Mouse (Mus musculus): ENCODE results near the gene Vav1. TPM values are rescaled to one million over a fixed set of nuclear protein-coding genes. Genes with fewer than 3 reads are reported as not detected.
"Not testable (repeated sequence)": the region's sequence is repeated elsewhere in the genome, so short reads cannot be mapped to it uniquely, and the experiment has no call there.

Gene Vav1
- polyA plus RNA-seq, 1 experiment from 2014 or later, result 2.0 TPM

DNA sequence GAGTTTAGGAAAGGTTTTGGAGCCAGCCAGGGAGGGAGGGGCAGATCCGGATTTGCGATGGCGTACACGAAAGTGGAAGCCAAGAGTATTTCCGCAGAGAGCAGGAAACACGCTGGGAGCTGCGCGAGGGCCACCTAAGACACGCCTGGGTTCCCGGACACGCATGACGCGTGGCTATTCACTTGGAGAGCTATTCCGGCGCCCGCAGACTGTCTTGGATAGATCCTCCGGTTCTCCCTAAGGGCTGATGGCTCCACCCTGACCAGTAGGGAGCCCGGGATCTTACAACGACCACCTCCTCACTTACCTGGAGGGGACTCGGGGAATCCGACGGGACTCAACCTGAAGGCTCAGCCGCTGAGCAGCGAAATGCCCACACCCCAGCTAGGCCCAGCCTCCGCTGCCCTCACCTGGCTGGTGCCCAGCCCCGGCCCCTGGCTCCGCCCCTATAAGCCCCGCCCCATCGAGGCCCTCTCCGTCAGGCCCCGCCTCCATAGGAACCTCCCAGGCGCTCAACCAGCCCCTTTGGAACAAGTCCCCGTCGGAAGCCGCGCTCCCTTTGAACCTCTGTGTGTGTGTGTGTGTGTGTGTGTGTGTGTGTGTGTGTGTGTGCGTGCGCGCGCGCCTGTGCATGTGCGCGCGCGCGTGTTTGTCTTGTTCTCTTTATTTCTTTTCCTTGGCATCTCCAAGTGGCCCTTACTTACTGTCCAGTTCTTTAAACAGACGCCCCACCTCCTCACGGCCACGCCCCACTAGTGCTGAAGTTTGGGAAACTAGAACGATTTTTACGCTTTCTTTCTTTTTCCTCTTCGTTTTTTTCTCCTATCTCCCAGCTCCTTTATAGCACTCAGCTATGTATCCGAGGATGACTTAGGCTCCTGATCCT, 3.5 kb upstream of the Vav1 start:
- Histone ChIP-seq H3K36me3 (no peaks in the 10 kb centered on the region), H3K4me2 (replicated peaks) (peak overlapping the region; percentile 66), H3K9ac (no peak overlapping the region), H3K27me3 (replicated peaks) (peaks cover 36% of the 10 kb centered on the region), H3K27ac (no peak overlapping the region), H3K4me3 (peak overlapping the region; percentile 36), H3K9me3 (no peaks in the 10 kb centered on the region), H3K4me1 (peaks cover 17% of the 10 kb centered on the region)
- WGBS, result under 1% methylated on average over 53 of the region's 53 CpGs
- peak; percentile 64 for ATAC-seq (ENCODE audit: low FRiP score, low read depth)

DNA sequence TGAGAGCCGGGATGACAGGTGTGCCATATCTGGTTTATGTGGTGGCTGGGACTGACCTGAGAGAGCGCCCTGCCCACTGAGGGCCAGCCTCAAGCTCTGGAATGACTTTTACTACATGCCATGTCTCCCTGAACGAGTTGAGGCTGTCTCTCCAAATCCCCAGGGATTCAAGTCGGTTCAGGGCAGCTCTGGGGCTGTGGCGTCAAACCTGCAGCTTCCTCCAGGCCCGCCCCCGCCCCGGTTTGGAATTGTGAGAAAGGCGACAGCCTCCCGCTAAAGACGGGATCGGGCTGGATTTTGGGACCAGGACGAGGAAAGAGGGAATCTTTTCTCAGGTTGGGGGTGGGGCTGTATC, 2.9 kb upstream of the Vav1 start:
- no peaks in the 10 kb centered on the region for H3K9me3 ChIP-seq
- H3K4me1 ChIP-seq, result peaks cover 17% of the 10 kb centered on the region
- H3K36me3 ChIP-seq, result no peaks in the 10 kb centered on the region
- no peak overlapping the region for H3K27ac ChIP-seq
- ATAC-seq (ENCODE audit: low FRiP score, low read depth), result peak; percentile 33; the same call in 1 of the 2 replicates
- peak overlapping the region; percentile 66 for H3K4me2 ChIP-seq (replicated peaks)
- peaks cover 37% of the 10 kb centered on the region for H3K27me3 ChIP-seq (replicated peaks)
- peak overlapping the region; percentile 36 for H3K4me3 ChIP-seq
- no peak overlapping the region for H3K9ac ChIP-seq
- 3% methylated on average over 13 of the region's 13 CpGs for WGBS

DNA sequence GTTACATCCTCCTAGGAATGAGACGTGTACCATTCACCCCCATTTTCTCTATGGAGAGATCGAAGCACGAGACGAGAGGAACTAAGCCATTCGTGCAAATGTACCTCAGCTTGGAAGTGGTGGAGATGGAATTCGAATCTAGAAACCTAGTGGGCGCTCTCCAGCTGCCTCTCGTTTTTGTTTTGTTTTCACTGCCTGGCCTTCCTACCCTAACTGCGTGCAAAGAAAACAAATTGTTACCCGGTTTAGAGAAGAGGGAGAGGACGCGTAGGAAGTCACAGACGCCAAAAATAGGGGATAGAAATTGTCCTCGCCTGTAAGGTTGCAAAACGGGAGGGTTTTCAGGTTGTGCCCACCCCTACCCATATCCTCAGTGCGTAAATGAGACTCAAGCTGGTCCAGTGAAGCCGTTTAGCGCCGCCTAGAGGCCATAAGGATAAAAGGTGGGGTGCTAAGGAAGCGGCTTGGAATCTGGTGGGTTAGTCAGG, 2.2 kb upstream of the Vav1 start:
- Histone ChIP-seq H3K9ac (peak overlapping the region; percentile 51; the same call in 1 of the 2 replicates), H3K4me3 (peak overlapping the region; percentile 36), H3K4me1 (peaks cover 17% of the 10 kb centered on the region), H3K27me3 (replicated peaks) (peaks cover 37% of the 10 kb centered on the region), H3K27ac (no peak overlapping the region), H3K4me2 (replicated peaks) (peak overlapping the region; percentile 66), H3K9me3 (no peaks in the 10 kb centered on the region), H3K36me3 (no peaks in the 10 kb centered on the region)
- peak; percentile 70 for ATAC-seq (ENCODE audit: low FRiP score, low read depth)
- 1% methylated on average over 20 of the region's 20 CpGs for WGBS

DNA sequence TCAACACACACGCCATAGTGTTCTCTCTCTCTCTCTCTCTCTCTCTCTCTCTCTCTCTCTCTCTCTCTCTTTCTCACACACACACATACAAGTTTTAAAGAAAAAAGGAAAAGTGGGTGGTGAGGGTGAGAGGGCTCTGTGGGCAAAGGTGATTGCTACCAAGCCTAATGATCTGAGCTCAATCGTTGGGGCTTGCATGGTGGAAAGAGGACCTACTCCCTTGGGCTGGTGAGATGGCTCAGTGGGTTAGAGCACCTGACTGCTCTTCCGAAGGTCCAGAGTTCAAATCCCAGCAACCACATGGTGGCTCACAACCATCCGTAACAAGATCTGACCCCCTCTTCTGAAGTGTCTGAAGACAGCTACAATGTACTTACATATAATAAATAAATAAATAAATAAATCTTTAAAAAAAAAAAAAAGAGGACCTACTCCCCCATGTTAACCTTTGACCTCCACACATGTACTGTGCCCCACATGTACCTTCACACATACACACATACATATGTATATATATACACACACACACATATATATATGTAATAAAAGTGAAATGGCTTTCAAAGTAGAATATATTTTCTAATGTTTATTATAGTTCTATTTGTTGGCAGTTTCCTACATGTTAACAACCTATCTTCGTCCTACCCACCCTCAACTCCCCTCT, 1.2 kb upstream of the Vav1 start:
- not testable (repeated sequence) for H3K36me3 ChIP-seq; H3K4me3 ChIP-seq; H3K4me2 ChIP-seq (replicated peaks); H3K9ac ChIP-seq; H3K9me3 ChIP-seq; H3K27ac ChIP-seq; ATAC-seq (ENCODE audit: low FRiP score, low read depth)
- Histone ChIP-seq H3K27me3 (replicated peaks) (peaks cover 37% of the 10 kb centered on the region), H3K4me1 (peaks cover 17% of the 10 kb centered on the region)
- 90% methylated on average over 5 of the region's 5 CpGs for WGBS

DNA sequence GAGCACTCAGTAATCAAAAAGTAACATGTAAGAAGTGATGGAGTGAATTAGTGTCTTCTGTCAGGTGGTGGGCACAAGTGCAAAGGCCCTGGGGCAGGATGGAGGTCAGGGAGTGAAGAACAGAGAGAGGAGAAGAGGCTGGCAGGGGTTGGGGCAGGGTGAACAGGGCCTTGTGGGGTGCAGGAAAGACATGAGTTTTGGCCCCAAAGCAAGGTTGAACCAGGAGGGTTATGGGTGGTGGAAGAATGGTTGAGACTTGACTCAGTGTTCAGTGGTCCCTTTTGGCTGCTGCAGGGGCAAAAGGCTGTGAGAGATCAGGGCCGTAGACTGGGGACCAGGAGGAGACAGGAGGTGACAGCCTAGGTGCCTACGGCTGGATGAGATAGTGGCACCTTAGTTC, 363 bp upstream of the Vav1 start:
- H3K9ac ChIP-seq, result no peak overlapping the region
- no peak overlapping the region for H3K4me2 ChIP-seq (replicated peaks)
- no peak overlapping the region for H3K4me3 ChIP-seq
- 78% methylated on average over 2 of the region's 2 CpGs for WGBS
- no peaks in the 10 kb centered on the region for H3K36me3 ChIP-seq
- H3K27ac ChIP-seq, result no peak overlapping the region
- peaks cover 17% of the 10 kb centered on the region for H3K4me1 ChIP-seq
- H3K9me3 ChIP-seq, result no peaks in the 10 kb centered on the region
- ATAC-seq (ENCODE audit: low FRiP score, low read depth), result no peak
- peaks cover 30% of the 10 kb centered on the region for H3K27me3 ChIP-seq (replicated peaks)

DNA sequence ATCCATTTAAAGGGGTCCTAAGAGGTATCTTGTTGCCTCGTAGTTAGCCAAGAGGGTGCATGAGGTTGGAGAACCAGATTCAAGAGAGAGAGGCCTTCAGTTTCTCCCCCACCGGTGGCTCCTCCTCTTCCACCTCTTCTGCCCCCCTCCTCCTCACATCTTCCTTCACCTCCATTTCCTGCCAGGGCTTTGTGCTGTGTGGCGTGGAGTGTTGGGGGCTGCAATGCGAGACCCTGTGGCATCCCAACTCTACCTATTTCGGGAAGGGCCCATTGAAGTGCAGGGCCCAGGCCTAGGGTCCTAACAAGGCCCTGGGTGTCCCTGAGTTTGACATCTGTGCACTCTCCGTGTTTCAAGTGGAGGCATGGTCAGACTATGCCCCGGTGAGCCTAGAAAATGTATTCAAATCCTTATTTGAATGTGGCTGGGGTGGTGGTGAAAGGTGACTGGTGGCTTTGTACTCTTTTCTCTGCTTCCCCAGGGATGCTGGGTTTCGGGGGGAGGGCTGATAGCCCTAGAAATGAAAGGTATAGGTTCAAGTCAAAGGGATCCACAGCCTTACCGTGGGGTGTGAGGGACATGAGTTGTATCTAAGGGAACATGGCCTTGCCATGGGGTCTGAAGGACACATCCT, 808 bp downstream of the Vav1 start:
- H3K27me3 ChIP-seq (replicated peaks), result peaks cover 20% of the 10 kb centered on the region
- H3K27ac ChIP-seq, result no peak overlapping the region
- ATAC-seq (ENCODE audit: low FRiP score, low read depth), result no peak
- 68% methylated on average over 9 of the region's 9 CpGs for WGBS
- no peaks in the 10 kb centered on the region for H3K36me3 ChIP-seq
- no peak overlapping the region for H3K4me3 ChIP-seq
- no peaks in the 10 kb centered on the region for H3K9me3 ChIP-seq
- peaks cover 17% of the 10 kb centered on the region for H3K4me1 ChIP-seq
- no peak overlapping the region for H3K9ac ChIP-seq
- H3K4me2 ChIP-seq (replicated peaks), result no peak overlapping the region

DNA sequence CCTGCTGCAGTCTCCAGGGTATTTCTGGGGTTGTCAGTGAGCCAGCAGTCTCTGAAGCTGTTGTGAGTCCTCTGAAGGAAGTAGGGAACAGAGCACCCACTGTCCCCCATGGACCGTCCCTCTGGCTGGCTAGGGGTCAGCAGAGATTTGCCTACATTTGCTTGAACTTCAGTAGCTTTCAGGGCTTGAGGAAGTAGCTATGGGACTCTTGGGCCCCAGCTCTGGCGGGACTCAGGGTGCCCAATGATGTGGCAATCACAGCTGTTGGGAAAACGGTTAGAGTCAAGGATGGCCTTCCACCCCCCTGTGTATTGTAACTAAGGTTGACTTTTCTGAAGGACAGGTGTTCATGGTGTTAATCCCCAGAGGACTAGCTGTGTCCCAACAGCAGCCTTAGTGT, 1.5 kb downstream of the Vav1 start:
- whole genome bisulfite sequencing, result 84% methylated on average over 3 of the region's 3 CpGs
- no peak for ATAC-seq (ENCODE audit: low FRiP score, low read depth)
- no peak overlapping the region for H3K4me3 ChIP-seq

DNA sequence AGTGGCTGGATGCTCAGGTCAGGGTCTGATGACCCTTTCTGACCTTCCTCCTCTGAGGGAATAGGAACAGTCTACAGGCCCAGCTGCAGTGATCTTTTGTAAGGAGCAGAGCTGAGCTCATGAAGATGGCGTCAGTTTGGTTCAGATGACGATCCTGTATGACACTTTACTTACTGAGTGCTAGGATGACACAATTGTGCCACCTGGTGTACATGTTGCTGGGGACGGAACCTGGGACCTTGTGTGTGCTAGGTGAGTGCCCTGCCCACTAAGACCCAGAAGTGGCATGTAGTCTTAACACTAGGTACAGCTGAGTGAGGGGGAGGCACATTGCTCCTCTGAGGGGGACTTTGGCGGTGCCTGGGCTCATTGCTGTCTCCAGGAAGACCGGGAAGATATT, 5.0 kb downstream of the Vav1 start:
- no peak overlapping the region for H3K4me2 ChIP-seq (replicated peaks)
- H3K9ac ChIP-seq, result no peak overlapping the region
- WGBS, result 79% methylated on average over 5 of the region's 5 CpGs
- H3K27me3 ChIP-seq (replicated peaks), result 0 out of 2 replicates have a peak, but pooled peaks cover 4% of the 10 kb centered on the region
- no peak overlapping the region for H3K4me3 ChIP-seq
- H3K9me3 ChIP-seq, result no peaks in the 10 kb centered on the region
- H3K36me3 ChIP-seq, result no peaks in the 10 kb centered on the region
- no peak overlapping the region for H3K27ac ChIP-seq
- no peak for ATAC-seq (ENCODE audit: low FRiP score, low read depth)
- no peaks in the 10 kb centered on the region for H3K4me1 ChIP-seq

More for the DNA sequence above, 1.5 kb downstream of the Vav1 start:
- Histone ChIP-seq H3K9me3 (no peaks in the 10 kb centered on the region), H3K4me2 (replicated peaks) (no peak overlapping the region), H3K36me3 (no peaks in the 10 kb centered on the region), H3K4me1 (peaks cover 10% of the 10 kb centered on the region), H3K27ac (no peak overlapping the region), H3K27me3 (replicated peaks) (peaks cover 13% of the 10 kb centered on the region), H3K9ac (no peak overlapping the region)

DNA sequence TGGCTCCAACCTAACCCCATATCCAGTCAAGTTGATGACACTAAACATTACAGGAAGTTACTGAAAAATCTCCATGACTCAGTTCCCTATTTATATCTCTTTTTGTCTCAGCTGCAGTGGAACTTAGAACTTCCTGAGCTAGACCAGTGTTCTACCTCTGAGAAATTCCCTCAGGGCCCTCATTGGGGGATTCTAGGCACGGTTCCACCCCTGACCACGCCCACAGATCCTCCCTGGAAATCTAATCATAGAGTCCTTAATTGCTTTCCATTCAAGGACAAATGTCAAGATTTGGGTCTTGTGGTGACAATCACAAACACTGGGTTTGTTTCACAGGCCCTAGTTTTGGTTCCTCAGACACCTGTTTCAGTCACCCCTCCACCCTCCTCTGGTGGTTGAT, 6.2 kb downstream of the Vav1 start:
- H3K9ac ChIP-seq, result no peak overlapping the region
- H3K27ac ChIP-seq, result no peak overlapping the region
- WGBS, result 75% methylated on average over 2 of the region's 2 CpGs
- no peak for ATAC-seq (ENCODE audit: low FRiP score, low read depth)
- no peaks in the 10 kb centered on the region for H3K9me3 ChIP-seq
- H3K36me3 ChIP-seq, result no peaks in the 10 kb centered on the region
- H3K4me3 ChIP-seq, result no peak overlapping the region
- no peaks in the 10 kb centered on the region for H3K4me1 ChIP-seq
- no peak overlapping the region for H3K4me2 ChIP-seq (replicated peaks)
- H3K27me3 ChIP-seq (replicated peaks), result 0 out of 2 replicates have a peak, but pooled peaks cover 3% of the 10 kb centered on the region

DNA sequence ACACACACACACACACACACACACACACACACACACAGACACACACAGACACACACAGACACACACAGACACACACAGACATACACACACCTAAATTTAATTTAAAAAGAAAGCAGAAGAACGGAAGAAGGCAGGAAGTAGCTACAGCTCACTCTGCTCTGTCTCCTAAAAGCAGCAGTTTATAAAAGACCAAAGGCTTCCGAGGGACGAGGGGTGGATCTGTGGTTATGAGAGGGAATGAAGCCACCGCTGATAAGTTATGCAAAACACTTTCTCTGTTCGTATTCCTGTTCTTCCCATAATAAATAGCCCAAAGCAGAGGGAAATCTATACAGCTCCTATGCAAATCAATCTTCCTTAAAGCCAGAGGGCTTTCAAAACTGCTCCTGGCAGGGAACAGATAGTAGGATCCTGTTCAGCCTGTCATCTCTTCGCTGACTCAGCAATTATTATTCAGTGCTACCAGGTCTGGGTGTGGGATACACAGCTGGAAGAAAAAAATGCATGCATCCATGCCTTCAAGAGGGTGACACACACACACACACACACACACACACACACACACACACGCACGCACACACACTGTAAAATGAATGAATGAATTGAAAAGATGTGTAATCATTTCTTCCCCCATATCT, 7.9 kb downstream of the Vav1 start:
- Histone ChIP-seq H3K9me3 (no peaks in the 10 kb centered on the region), H3K27me3 (replicated peaks) (no peaks in the 10 kb centered on the region), H3K27ac (no peak overlapping the region), H3K36me3 (no peaks in the 10 kb centered on the region), H3K9ac (no peak overlapping the region), H3K4me2 (replicated peaks) (no peak overlapping the region), H3K4me1 (no peaks in the 10 kb centered on the region), H3K4me3 (no peak overlapping the region)
- 83% methylated on average over 8 of the region's 8 CpGs for WGBS
- no peak for ATAC-seq (ENCODE audit: low FRiP score, low read depth)

DNA sequence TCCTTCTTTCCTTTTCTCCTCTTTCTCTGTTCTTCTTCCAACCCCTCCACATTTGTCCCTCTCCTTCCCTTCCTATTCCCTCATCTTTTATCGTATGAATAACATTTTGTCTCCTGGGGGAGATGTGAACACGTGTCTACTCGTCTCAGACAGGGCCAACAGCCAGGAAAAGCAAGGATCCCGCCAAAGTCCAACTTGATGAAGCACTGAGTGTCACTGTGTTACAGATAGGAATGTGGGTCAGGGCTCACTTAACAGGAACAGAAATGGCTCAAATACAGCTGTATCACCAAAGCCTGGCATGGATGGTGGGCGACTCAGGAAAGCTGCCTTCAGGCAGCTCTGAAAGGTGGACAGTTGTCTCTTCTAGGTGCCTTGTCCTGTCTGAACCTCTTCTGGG, 10.4 kb downstream of the Vav1 start:
- H3K36me3 ChIP-seq, result no peaks in the 10 kb centered on the region
- H3K9ac ChIP-seq, result no peak overlapping the region
- no peak overlapping the region for H3K27ac ChIP-seq
- ATAC-seq (ENCODE audit: low FRiP score, low read depth), result no peak
- H3K4me2 ChIP-seq (replicated peaks), result no peak overlapping the region
- no peaks in the 10 kb centered on the region for H3K9me3 ChIP-seq
- H3K4me3 ChIP-seq, result no peak overlapping the region
- H3K4me1 ChIP-seq, result no peaks in the 10 kb centered on the region
- H3K27me3 ChIP-seq (replicated peaks), result no peaks in the 10 kb centered on the region
- 88% methylated on average over 5 of the region's 5 CpGs for WGBS
